Mouse (Mus musculus): ENCODE results near the gene Samd4b. TPM values are rescaled to one million over a fixed set of nuclear protein-coding genes. Genes with fewer than 3 reads are reported as not detected.

The Samd4b gene
- total and polyA plus RNA-seq, 3 experiments: 6.4 to 45.9 TPM; not detected in 1

DNA sequence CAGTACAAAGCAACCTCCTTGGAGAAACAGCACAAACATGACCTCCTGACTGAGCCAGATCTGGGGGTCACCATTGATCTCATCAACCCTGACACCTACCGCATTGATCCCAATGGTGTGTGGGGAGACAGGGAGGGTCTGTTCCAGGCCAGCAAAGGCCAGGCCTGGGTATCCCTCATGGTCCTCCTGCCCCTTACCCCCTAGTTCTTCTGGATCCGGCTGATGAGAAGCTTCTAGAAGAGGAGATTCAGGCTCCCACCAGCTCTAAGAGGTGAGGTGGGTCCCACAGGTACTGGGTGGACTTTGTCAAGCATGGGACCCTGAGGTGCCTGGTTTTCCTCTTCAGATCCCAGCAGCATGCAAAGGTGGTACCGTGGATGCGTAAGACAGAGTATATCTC is 202.5 kb downstream of the Samd4b start:
- no peak overlapping the region for H3K27ac ChIP-seq (ENCODE audit: control insufficient read depth, low read depth, low read length)
- no peak overlapping the region for H3K4me3 ChIP-seq (ENCODE audit: control insufficient read depth in 1 of 2, insufficient read depth in 1 of 2, low read depth in 2 of 2, low read length in 2 of 2)
- peaks cover 0 to 4% of the 10 kb centered on the region in 2 experiments; a peak in 1 of 4 replicates for H3K4me1 ChIP-seq (ENCODE audit: control insufficient read depth in 1 of 2, insufficient read depth in 2 of 2, low read length in 2 of 2)
- H3K9me3 ChIP-seq (replicated peaks; ENCODE audit: insufficient read depth, low read length): no peaks in the 10 kb centered on the region
- H3K9ac ChIP-seq (ENCODE audit: control insufficient read depth, low read depth, low read length, poor library complexity, severe bottlenecking): no peak overlapping the region
- no peak for DNase-seq (ENCODE audit: low read depth, low spot score)
- peaks cover 19% of the 10 kb centered on the region for H3K79me2 ChIP-seq (ENCODE audit: control insufficient read depth, insufficient read depth, low read length, poor library complexity)
- TF ChIP-seq TBP (IDR thresholded peaks at IDR 0.05; ENCODE audit: low read depth, low read length): no peak
- TF ChIP-seq ZMIZ1 (IDR thresholded peaks at IDR 0.05; ENCODE audit: low read depth, low read length): no peak
- no peak for TF ChIP-seq MAFK (IDR thresholded peaks at IDR 0.05; ENCODE audit: borderline replicate concordance, low read depth, low read length)
- no peak for TF ChIP-seq CHD2 (IDR thresholded peaks at IDR 0.05; ENCODE audit: low read length)
- no peak for TF ChIP-seq ZNF384 (IDR thresholded peaks at IDR 0.05; ENCODE audit: low read depth, low read length)
- TF ChIP-seq RAD21 (IDR thresholded peaks at IDR 0.05; ENCODE audit: low read depth, low read length): no peak
- TF ChIP-seq MAZ (IDR thresholded peaks at IDR 0.05; ENCODE audit: low read depth, low read length): no peak
- H3K36me3 ChIP-seq (ENCODE audit: control insufficient read depth in 1 of 2, insufficient read depth in 2 of 2, low read length in 2 of 2): peaks cover 4 to 6% of the 10 kb centered on the region in 2 experiments; a peak in 2 of 4 replicates
- no peaks in the 10 kb centered on the region for H3K27me3 ChIP-seq (ENCODE audit: control insufficient read depth in 1 of 2, insufficient read depth in 2 of 2, low read length in 2 of 2)

DNA sequence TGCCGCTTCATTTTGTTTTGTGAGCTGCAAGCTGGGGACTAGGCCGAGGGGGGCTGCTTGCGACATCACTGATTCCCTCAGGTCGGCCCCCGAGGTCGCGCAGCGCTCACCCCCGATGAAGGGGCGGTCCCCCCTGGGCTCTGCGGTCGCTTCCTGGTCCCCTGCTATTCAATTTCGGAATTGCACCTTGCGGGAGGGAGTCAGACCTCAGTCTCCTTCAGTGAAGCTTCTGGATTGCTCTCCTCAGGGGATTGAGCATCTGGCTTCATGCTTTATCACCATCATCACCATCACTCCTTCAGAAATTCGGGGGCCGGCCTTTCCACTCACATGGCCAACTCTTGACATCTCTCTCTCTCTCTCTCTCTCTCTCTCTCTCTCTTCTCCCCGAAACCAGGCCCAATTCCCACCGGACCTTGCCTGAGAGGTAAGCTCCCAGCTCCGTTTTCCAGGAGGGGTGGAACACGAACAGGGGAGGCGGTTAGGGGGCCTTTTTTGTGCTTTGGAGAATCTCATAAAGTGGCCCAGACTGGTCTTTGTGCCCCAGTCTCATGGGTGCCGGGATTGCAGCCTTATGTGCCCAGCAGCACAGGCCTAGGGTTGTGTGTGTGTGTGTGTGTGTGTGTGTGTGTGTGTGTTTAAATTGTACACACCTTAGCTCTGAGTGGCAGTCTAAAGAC is 204.5 kb downstream of the Samd4b start:
- TF ChIP-seq GATA1 (IDR thresholded peaks at IDR 0.05; ENCODE audit: low read depth, low read length) (no peak), POLR2A (IDR thresholded peaks at IDR 0.05; ENCODE audit: control insufficient read depth in 1 of 2, insufficient read depth in 1 of 2, low read depth in 1 of 2, low read length in 2 of 2, poor library complexity in 1 of 2) (peak in 1 of 2 experiments; percentile 15; a peak in 1 of 4 replicates), BHLHE40 (IDR thresholded peaks at IDR 0.05; ENCODE audit: borderline replicate concordance, low read depth, low read length) (no peak), TBP (IDR thresholded peaks at IDR 0.05; ENCODE audit: low read depth, low read length) (no peak), USF2 (IDR thresholded peaks at IDR 0.05; ENCODE audit: borderline replicate concordance in 1 of 2, insufficient read depth in 1 of 2, low read depth in 1 of 2, low read length in 2 of 2) (no peak), CTCF (IDR thresholded peaks at IDR 0.05 in 2 of 3, conservative IDR thresholded peaks at IDR 0.05 in 1 of 3; ENCODE audit: control insufficient read depth in 1 of 3, insufficient read depth in 1 of 3, low read depth in 2 of 3, low read length in 3 of 3, poor library complexity in 1 of 3, severe bottlenecking in 1 of 3) (no peak), NELFE (IDR thresholded peaks at IDR 0.05; ENCODE audit: low read depth, low read length) (no peak), SIN3A (IDR thresholded peaks at IDR 0.05; ENCODE audit: low read length) (0 out of 2 replicates have a peak, but pooled peaks have one; percentile 11)
- H3K36me3 ChIP-seq (ENCODE audit: control insufficient read depth in 1 of 2, insufficient read depth in 2 of 2, low read length in 2 of 2): peaks cover 3 to 4% of the 10 kb centered on the region in 2 experiments; a peak in 2 of 4 replicates
- peak; percentile 14 for DNase-seq (ENCODE audit: low read depth, low spot score)
- peaks cover 0 to 4% of the 10 kb centered on the region in 2 experiments; a peak in 1 of 4 replicates for H3K4me1 ChIP-seq (ENCODE audit: control insufficient read depth in 1 of 2, insufficient read depth in 2 of 2, low read length in 2 of 2)
- peak overlapping the region; percentile 87 for H3K9ac ChIP-seq (ENCODE audit: control insufficient read depth, low read depth, low read length, poor library complexity, severe bottlenecking)
- peaks cover 19% of the 10 kb centered on the region for H3K79me2 ChIP-seq (ENCODE audit: control insufficient read depth, insufficient read depth, low read length, poor library complexity)
- peak overlapping the region; percentile 82 to 92 for H3K4me3 ChIP-seq (ENCODE audit: control insufficient read depth in 1 of 2, insufficient read depth in 1 of 2, low read depth in 2 of 2, low read length in 2 of 2)
- no peaks in the 10 kb centered on the region for H3K9me3 ChIP-seq (replicated peaks; ENCODE audit: insufficient read depth, low read length)
- H3K27me3 ChIP-seq (ENCODE audit: control insufficient read depth in 1 of 2, insufficient read depth in 2 of 2, low read length in 2 of 2): no peaks in the 10 kb centered on the region
- no peak overlapping the region for H3K27ac ChIP-seq (ENCODE audit: control insufficient read depth, low read depth, low read length)

All from MEL (cell line).